Mouse (Mus musculus) fat pad, adult 2 months (tissue): ENCODE measurements around the gene Gm5129.
"Not testable (repeated sequence)": the region's sequence is repeated elsewhere in the genome, so short reads cannot be mapped to it uniquely, and the experiment has no call there.

ENCODE experiments used
- DNase-seq: peaks from one replicate; pipeline ENCODE4 v3.0.0-alpha.2; 2011; ENCODE audit warnings: low read depth, low spot score; ENCODE audit errors: extremely low read depth

The Gm5129 gene

GRCm38 (mm10) chr5:29735557-29736061, at the start of gene Gm5129, which contains the start of gene Dnajb6:
Gene Gm5129 (minus strand): TSS chr5:29735936.
Gene Dnajb6 (plus strand): TSS chr5:29735688.
- DNase-seq: no peak

GRCm38 (mm10) chr5:29784906-29785305, 49.2 kb upstream of the Gm5129 start:
- DNase-seq: not testable (repeated sequence)

- no peak for DNase-seq
Measured at GRCm38 (mm10) chr5:29782261-29782660, 46.5 kb upstream of the Gm5129 start.

- not testable (repeated sequence) for DNase-seq
Measured at GRCm38 (mm10) chr5:29779733-29780132, 44.0 kb upstream of the Gm5129 start.

- no peak for DNase-seq
Measured at GRCm38 (mm10) chr5:29778029-29778428, 42.3 kb upstream of the Gm5129 start.

- DNase-seq: no peak
Measured at GRCm38 (mm10) chr5:29775437-29775836, 39.7 kb upstream of the Gm5129 start.

- no peak for DNase-seq
Measured at GRCm38 (mm10) chr5:29773460-29774150, 37.9 kb upstream of the Gm5129 start.

- DNase-seq: no peak
Measured at GRCm38 (mm10) chr5:29772651-29773330, 37.1 kb upstream of the Gm5129 start.

- no peak for DNase-seq
Measured at GRCm38 (mm10) chr5:29772038-29772437, 36.3 kb upstream of the Gm5129 start.

GRCm38 (mm10) chr5:29770935-29771334, 35.2 kb upstream of the Gm5129 start:
- DNase-seq: no peak

GRCm38 (mm10) chr5:29759318-29759717, 23.6 kb upstream of the Gm5129 start:
- no peak for DNase-seq

- no peak for DNase-seq
Measured at GRCm38 (mm10) chr5:29752894-29753293, 17.2 kb upstream of the Gm5129 start.

- DNase-seq: no peak
Measured at GRCm38 (mm10) chr5:29751306-29751705, 15.6 kb upstream of the Gm5129 start.

GRCm38 (mm10) chr5:29747661-29748060, 11.9 kb upstream of the Gm5129 start:
- DNase-seq: no peak

GRCm38 (mm10) chr5:29741093-29741492, 5.4 kb upstream of the Gm5129 start:
- no peak for DNase-seq

- DNase-seq: no peak
Measured at GRCm38 (mm10) chr5:29740651-29741050, 4.9 kb upstream of the Gm5129 start.

- no peak for DNase-seq
Measured at GRCm38 (mm10) chr5:29738076-29738475, 2.3 kb upstream of the Gm5129 start.

GRCm38 (mm10) chr5:29737471-29737870, 1.7 kb upstream of the Gm5129 start:
- DNase-seq: no peak

GRCm38 (mm10) chr5:29736942-29737341, 1.2 kb upstream of the Gm5129 start:
- DNase-seq: no peak

- DNase-seq: no peak
Measured at GRCm38 (mm10) chr5:29736073-29736900, 551 bp upstream of the Gm5129 start.

- no peak for DNase-seq
Measured at GRCm38 (mm10) chr5:29734831-29735510, 765 bp downstream of the Gm5129 start.
